Mouse (Mus musculus) lung, adult 2 months (tissue): ENCODE data around the gene Pgbd5. TPM values are rescaled to one million over a fixed set of nuclear protein-coding genes. Genes with fewer than 3 reads are reported as not detected.

Experiments
- DNase-seq: peaks from one replicate; pipeline ENCODE4 v3.0.0; 2022
- H3K4me1 ChIP-seq: fragments of 200-500 bp; 2 replicates; pipeline ENCODE4 v1.6.1; 2011; ENCODE audit warnings: low read length; ENCODE audit not compliant: control insufficient read depth, insufficient read depth
- H3K4me3 ChIP-seq: fragments of 200-500 bp; replicated peaks from 2 replicates; pipeline ENCODE3; 2011; ENCODE audit warnings: low read depth, mild to moderate bottlenecking, control low read depth, low read length; ENCODE audit errors: extremely low read depth
- CTCF ChIP-seq: fragments of 200-500 bp; IDR thresholded peaks from 2 replicates; pipeline ENCODE4 v1.5.1; 2011; ENCODE audit warnings: mild to moderate bottlenecking, low read length, control low read depth; ENCODE audit not compliant: insufficient read depth
- POLR2A ChIP-seq: fragments of 200-500 bp; IDR thresholded peaks from 2 replicates; pipeline ENCODE4 v1.6.1; 2011; ENCODE audit warnings: low read depth, mild to moderate bottlenecking, control low read depth, low read length, borderline replicate concordance; ENCODE audit errors: extremely low read depth
- WGBS: fragments of 180-500 bp; shearing (Covaris S2); methylation state at CpG from one replicate; pipeline ENCODE4 v1.1.7; 2018; 5-methylcytosine and 5-hydroxymethylcytosine counted together
- polyA plus RNA-seq: library from polyadenylated mRNA; depleted of rRNA; stranded (reverse); fragments of >200 nt; gene quantifications from 2 replicates; pipeline ENCODE4 v1.2.3, GENCODE M21; 2012

The Pgbd5 gene
- polyA plus RNA-seq, 1 experiment, result 0.46 TPM

- TF ChIP-seq POLR2A (no peak), CTCF (no peak)
- no peaks in the 10 kb centered on the region for H3K4me1 ChIP-seq
- DNase-seq, result no peak
- WGBS, result 69% methylated on average over 7 of the region's 7 CpGs
- H3K4me3 ChIP-seq, result no peak overlapping the region
Observed at GRCm38 (mm10) chr8:124394951-124395350, 44.5 kb downstream of the Pgbd5 start.

- TF ChIP-seq CTCF (no peak), POLR2A (no peak)
- WGBS, result 83% methylated on average over 4 of the region's 4 CpGs
- Histone ChIP-seq H3K4me3 (no peak overlapping the region), H3K4me1 (no peaks in the 10 kb centered on the region)
- DNase-seq, result no peak
Observed at GRCm38 (mm10) chr8:124393927-124394326, 45.5 kb downstream of the Pgbd5 start.

GRCm38 (mm10) chr8:124393013-124393412 is 46.4 kb downstream of the Pgbd5 start:
- Histone ChIP-seq H3K4me1 (no peaks in the 10 kb centered on the region), H3K4me3 (no peak overlapping the region)
- TF ChIP-seq CTCF (no peak), POLR2A (no peak)
- WGBS, result 79% methylated on average over 5 of the region's 5 CpGs
- DNase-seq, result no peak

GRCm38 (mm10) chr8:124392271-124393012 is 47.0 kb downstream of the Pgbd5 start:
- WGBS, result 60% methylated on average over 10 of the region's 10 CpGs
- DNase-seq, result no peak

GRCm38 (mm10) chr8:124391191-124391590 is 48.3 kb downstream of the Pgbd5 start:
- DNase-seq, result no peak
- Histone ChIP-seq H3K4me3 (no peak overlapping the region), H3K4me1 (no peaks in the 10 kb centered on the region)
- WGBS, result 78% methylated on average over 7 of the region's 7 CpGs
- TF ChIP-seq POLR2A, result no peak
- TF ChIP-seq CTCF, result no peak

More at GRCm38 (mm10) chr8:124392271-124393012, 47.0 kb downstream of the Pgbd5 start:
- Histone ChIP-seq H3K4me1 (no peaks in the 10 kb centered on the region), H3K4me3 (no peak overlapping the region)
- TF ChIP-seq CTCF (no peak), POLR2A (no peak)

GRCm38 (mm10) chr8:124389495-124389894 is 50.0 kb downstream of the Pgbd5 start:
- H3K4me3 ChIP-seq, result no peak overlapping the region
- 85% methylated on average over 11 of the region's 11 CpGs for WGBS
- no peak for DNase-seq
- no peak for TF ChIP-seq CTCF
- TF ChIP-seq POLR2A, result no peak
- no peaks in the 10 kb centered on the region for H3K4me1 ChIP-seq

- TF ChIP-seq CTCF (no peak), POLR2A (no peak)
- 83% methylated on average over 23 of the region's 23 CpGs for WGBS
- Histone ChIP-seq H3K4me3 (no peak overlapping the region), H3K4me1 (no peaks in the 10 kb centered on the region)
- no peak for DNase-seq
Observed at GRCm38 (mm10) chr8:124386225-124386899, 53.1 kb downstream of the Pgbd5 start.

GRCm38 (mm10) chr8:124384336-124384735 is 55.1 kb downstream of the Pgbd5 start:
- TF ChIP-seq POLR2A (no peak), CTCF (no peak)
- no peak for DNase-seq
- WGBS, result 84% methylated on average over 19 of the region's 19 CpGs
- no peaks in the 10 kb centered on the region for H3K4me1 ChIP-seq
- H3K4me3 ChIP-seq, result no peak overlapping the region

GRCm38 (mm10) chr8:124382235-124382634 is 57.2 kb downstream of the Pgbd5 start:
- Histone ChIP-seq H3K4me1 (no peaks in the 10 kb centered on the region), H3K4me3 (no peak overlapping the region)
- 66% methylated on average over 10 of the region's 10 CpGs for WGBS
- TF ChIP-seq POLR2A (no peak), CTCF (no peak)
- no peak for DNase-seq

GRCm38 (mm10) chr8:124379289-124379688 is 60.2 kb downstream of the Pgbd5 start:
- H3K4me3 ChIP-seq, result no peak overlapping the region
- 69% methylated on average over 6 of the region's 6 CpGs for WGBS
- TF ChIP-seq POLR2A, result no peak
- TF ChIP-seq CTCF, result no peak
- no peaks in the 10 kb centered on the region for H3K4me1 ChIP-seq
- DNase-seq, result no peak
